In the genomic region with DNA sequence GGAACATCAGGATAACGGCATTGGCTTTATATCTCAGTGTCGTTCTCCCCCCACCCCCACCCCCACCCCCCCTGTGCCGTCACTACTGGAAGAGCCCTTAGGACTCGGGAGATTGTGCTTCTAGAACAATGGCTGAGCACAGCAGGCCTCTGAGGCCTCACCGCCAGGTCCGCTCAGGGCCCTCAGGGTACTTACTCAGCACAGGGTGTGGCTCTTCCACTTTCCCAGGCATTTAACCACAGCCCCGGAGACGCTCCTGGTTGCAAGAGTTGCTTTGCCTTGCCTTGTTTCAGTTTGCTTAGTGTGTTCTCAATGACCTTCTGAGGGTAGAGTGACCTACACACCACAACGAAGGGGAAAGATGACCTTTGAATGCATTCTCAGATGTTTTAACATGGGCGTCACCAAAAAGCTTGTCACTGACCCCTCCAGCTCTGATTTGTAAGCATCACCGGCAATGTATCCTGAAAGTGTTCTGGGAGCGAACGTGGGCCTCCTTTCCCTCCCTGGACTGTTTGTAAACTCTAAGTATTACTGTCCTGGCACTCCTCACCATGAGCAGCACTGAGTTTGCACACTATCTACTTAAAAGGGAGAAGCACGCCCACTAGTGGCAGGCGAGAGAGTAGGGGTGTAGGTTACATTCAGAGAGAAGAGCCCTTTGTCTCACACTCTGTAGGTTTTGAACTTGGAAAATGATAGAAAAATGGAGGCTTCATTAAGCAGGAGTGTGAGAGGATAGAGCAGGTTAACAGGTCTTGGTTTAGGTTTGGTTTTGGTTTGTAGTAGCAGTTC, we compare ENCODE assay signal across 30 mouse cellular contexts. TPM values are rescaled to one million over a fixed set of nuclear protein-coding genes. Genes with fewer than 3 reads are reported as not detected.
DNase-seq lines count a peak whose midpoint lies in the region; ATAC-seq and TF ChIP-seq lines count a peak whose summit lies in the region.
"Had no signal": no experiment of that assay in that cellular context is flagged by ENCODE, and none has a peak within 500 bp of the region (broad histone marks: within the 10 kb centered on the region; RNA-seq: fewer than 3 reads in every experiment).

No protein-coding gene starts in this region.

- H3K4me1 ChIP-seq in intestine, postnatal 0 days (replicated peaks; ENCODE audit: control insufficient read depth, insufficient read depth, low read length), result no peaks in the 10 kb centered on the region
- no peaks in the 10 kb centered on the region for H3K4me1 ChIP-seq in intestine, embryonic 16.5 days (ENCODE audit: control insufficient read depth, insufficient read depth, low read length)
- H3K4me1 ChIP-seq in liver, embryonic 14.5 days (replicated peaks; ENCODE audit: control insufficient read depth in 2 of 2, insufficient read depth in 2 of 2, low read length in 1 of 2), result no peaks in the 10 kb centered on the region
- no peaks in the 10 kb centered on the region for H3K4me1 ChIP-seq in liver, embryonic 12.5 days
- no peaks in the 10 kb centered on the region for H3K4me1 ChIP-seq in ES-Bruce4 (ENCODE audit: control insufficient read depth, insufficient read depth, low read length)
- no peaks in the 10 kb centered on the region for H3K4me1 ChIP-seq in stomach, postnatal 0 days (replicated peaks; ENCODE audit: control insufficient read depth, insufficient read depth)
- H3K4me1 ChIP-seq: embryonic facial prominence, embryonic 15.5 days; forebrain, embryonic 10.5 days; midbrain, embryonic 13.5 days had no signal

- TF ChIP-seq CTCF in intestine, postnatal 0 days (IDR thresholded peaks at IDR 0.05; ENCODE audit: low read depth), result peak; percentile 44
- TF ChIP-seq CTCF in liver, embryonic 14.5 days (IDR thresholded peaks at IDR 0.05; ENCODE audit: low read depth), result 0 out of 2 replicates have a peak, but pooled peaks have one; percentile 5
- TF ChIP-seq CTCF in ES-Bruce4 (IDR thresholded peaks at IDR 0.05; ENCODE audit: low read depth, low read length), result peak; percentile 29
- TF ChIP-seq CTCF in stomach, postnatal 0 days (IDR thresholded peaks at IDR 0.05; ENCODE audit: low read depth), result peak; percentile 49

- no peak for TF ChIP-seq EP300 in liver, embryonic 14.5 days (IDR thresholded peaks at IDR 0.05; ENCODE audit: low read depth)
- peak; percentile 65; the same call in 1 of the 2 replicates for TF ChIP-seq EP300 in ES-Bruce4 (IDR thresholded peaks at IDR 0.05; ENCODE audit: insufficient read depth, low read depth, low read length)
- TF ChIP-seq EP300 in stomach, postnatal 0 days (optimal IDR thresholded peaks at IDR 0.05), result no peak

- no peak overlapping the region for H3K9ac ChIP-seq in intestine, postnatal 0 days (ENCODE audit: low read depth, low read length)
- H3K9ac ChIP-seq in intestine, embryonic 16.5 days (ENCODE audit: low read depth, low read length), result no peak overlapping the region
- H3K9ac ChIP-seq in liver, embryonic 14.5 days (replicated peaks), result no peak overlapping the region
- H3K9ac ChIP-seq in liver, embryonic 12.5 days, result no peak overlapping the region
- no peak overlapping the region for H3K9ac ChIP-seq in ES-Bruce4 (ENCODE audit: low read depth, poor library complexity, severe bottlenecking)
- no peak overlapping the region for H3K9ac ChIP-seq in stomach, postnatal 0 days (ENCODE audit: low read length)
- H3K9ac ChIP-seq: embryonic facial prominence, embryonic 15.5 days; midbrain, embryonic 13.5 days had no signal

- H3K36me3 ChIP-seq in intestine, postnatal 0 days (ENCODE audit: control insufficient read depth, insufficient read depth), result no peaks in the 10 kb centered on the region
- no peaks in the 10 kb centered on the region for H3K36me3 ChIP-seq in intestine, embryonic 16.5 days (ENCODE audit: control insufficient read depth, insufficient read depth, low read length)
- H3K36me3 ChIP-seq in liver, embryonic 14.5 days (replicated peaks; ENCODE audit: control insufficient read depth, insufficient read depth, low read depth), result no peaks in the 10 kb centered on the region
- no peaks in the 10 kb centered on the region for H3K36me3 ChIP-seq in liver, embryonic 12.5 days
- no peaks in the 10 kb centered on the region for H3K36me3 ChIP-seq in ES-Bruce4 (ENCODE audit: control insufficient read depth, insufficient read depth, low read length, poor library complexity, severe bottlenecking)
- H3K36me3 ChIP-seq in stomach, postnatal 0 days (ENCODE audit: control insufficient read depth, insufficient read depth, low read length), result no peaks in the 10 kb centered on the region
- H3K36me3 ChIP-seq: embryonic facial prominence, embryonic 15.5 days; forebrain, embryonic 10.5 days; midbrain, embryonic 13.5 days had no signal

- ATAC-seq in intestine, postnatal 0 days, result no peak
- ATAC-seq in intestine, embryonic 16.5 days, result no peak
- ATAC-seq in liver, embryonic 14.5 days (ENCODE audit: insufficient read depth), result no peak
- ATAC-seq in liver, embryonic 12.5 days, result no peak
- ATAC-seq in stomach, postnatal 0 days (ENCODE audit: low FRiP score, low TSS enrichment), result no peak
- ATAC-seq: CD4-positive, CD25-positive, alpha-beta regulatory T cell, adult 4 months; hindbrain, embryonic 16.5 days; midbrain, embryonic 13.5 days had no signal

- no peak overlapping the region for H3K27ac ChIP-seq in intestine, postnatal 0 days (ENCODE audit: low read depth, low read length)
- H3K27ac ChIP-seq in intestine, embryonic 16.5 days (ENCODE audit: low read length), result no peak overlapping the region
- no peak overlapping the region for H3K27ac ChIP-seq in liver, embryonic 14.5 days
- H3K27ac ChIP-seq in liver, embryonic 12.5 days, result no peak overlapping the region
- H3K27ac ChIP-seq in ES-Bruce4 (ENCODE audit: insufficient read depth, low read length), result 0 out of 2 replicates have a peak overlapping the region, but pooled peaks have one; percentile 12
- no peak overlapping the region for H3K27ac ChIP-seq in stomach, postnatal 0 days (replicated peaks)
- H3K27ac ChIP-seq: embryonic facial prominence, embryonic 15.5 days; forebrain, embryonic 10.5 days; midbrain, embryonic 13.5 days had no signal

- DNase-seq in liver, embryonic 14.5 days (ENCODE audit: low read depth in 3 of 3, low spot score in 3 of 3), result no peak
- no peak for DNase-seq in stomach, postnatal 0 days (ENCODE audit: low spot score)
- no peak for DNase-seq in retina, embryonic 14.5 days (ENCODE audit: low spot score)
- DNase-seq in layer of hippocampus, adult 18-20 months (ENCODE audit: low spot score in 2 of 2), result no peak
- DNase-seq: adrenal gland, postnatal 10 days; cerebellum, adult 11 months; cerebellum, postnatal 14 days; embryo, embryonic 11 days; gastrocnemius, postnatal 10 days; retina, postnatal 1 day; thymus, adult 2 months had no signal

- no peaks in the 10 kb centered on the region for H3K27me3 ChIP-seq in intestine, postnatal 0 days (replicated peaks; ENCODE audit: control insufficient read depth, insufficient read depth, low read length)
- no peaks in the 10 kb centered on the region for H3K27me3 ChIP-seq in intestine, embryonic 16.5 days (replicated peaks; ENCODE audit: control insufficient read depth, insufficient read depth, low read length)
- H3K27me3 ChIP-seq in liver, embryonic 14.5 days (ENCODE audit: control insufficient read depth, insufficient read depth, low read length), result no peaks in the 10 kb centered on the region
- no peaks in the 10 kb centered on the region for H3K27me3 ChIP-seq in liver, embryonic 12.5 days (replicated peaks)
- H3K27me3 ChIP-seq in ES-Bruce4 (ENCODE audit: control insufficient read depth, insufficient read depth, low read length, poor library complexity, severe bottlenecking), result no peaks in the 10 kb centered on the region
- no peaks in the 10 kb centered on the region for H3K27me3 ChIP-seq in stomach, postnatal 0 days (ENCODE audit: control insufficient read depth, insufficient read depth, low read length)
- H3K27me3 ChIP-seq: embryonic facial prominence, embryonic 15.5 days; midbrain, embryonic 13.5 days had no signal

- no peaks in the 10 kb centered on the region for H3K9me3 ChIP-seq in intestine, postnatal 0 days (ENCODE audit: control insufficient read depth)
- no peaks in the 10 kb centered on the region for H3K9me3 ChIP-seq in intestine, embryonic 16.5 days (ENCODE audit: control insufficient read depth, low read length)
- no peaks in the 10 kb centered on the region for H3K9me3 ChIP-seq in liver, embryonic 14.5 days (ENCODE audit: control insufficient read depth, low read length)
- H3K9me3 ChIP-seq in liver, embryonic 12.5 days (replicated peaks), result no peaks in the 10 kb centered on the region
- no peaks in the 10 kb centered on the region for H3K9me3 ChIP-seq in ES-Bruce4 (replicated peaks; ENCODE audit: control insufficient read depth, insufficient read depth, low read length, poor library complexity, severe bottlenecking)
- no peaks in the 10 kb centered on the region for H3K9me3 ChIP-seq in stomach, postnatal 0 days (ENCODE audit: control insufficient read depth, low read length)
- H3K9me3 ChIP-seq: embryonic facial prominence, embryonic 15.5 days; forebrain, embryonic 10.5 days; midbrain, embryonic 13.5 days had no signal

- 73% methylated on average over 15 of the region's 15 CpGs for WGBS in intestine, postnatal 0 days
- 80% methylated on average over 12 of the region's 15 CpGs for WGBS in intestine, embryonic 16.5 days
- 68% methylated on average over 15 of the region's 15 CpGs for WGBS in liver, embryonic 14.5 days (ENCODE audit: insufficient replicate concordance)
- 63% methylated on average over 15 of the region's 15 CpGs for WGBS in liver, embryonic 12.5 days (ENCODE audit: insufficient replicate concordance)
- WGBS in stomach, postnatal 0 days, result 76% methylated on average over 15 of the region's 15 CpGs

- TF ChIP-seq POLR2A in ES-Bruce4 (IDR thresholded peaks at IDR 0.05; ENCODE audit: insufficient read depth, low read length), result no peak

- H3K4me3 ChIP-seq in intestine, postnatal 0 days (ENCODE audit: low read depth, low read length), result no peak overlapping the region
- H3K4me3 ChIP-seq in intestine, embryonic 16.5 days (ENCODE audit: low read length), result no peak overlapping the region
- no peak overlapping the region for H3K4me3 ChIP-seq in liver, embryonic 14.5 days (ENCODE audit: insufficient read depth in 1 of 2, low read depth in 2 of 2, low read length in 2 of 2)
- no peak overlapping the region for H3K4me3 ChIP-seq in liver, embryonic 12.5 days
- H3K4me3 ChIP-seq in ES-Bruce4 (ENCODE audit: low read depth, low read length), result no peak overlapping the region
- H3K4me3 ChIP-seq in stomach, postnatal 0 days (ENCODE audit: low read depth, low read length), result no peak overlapping the region
- H3K4me3 ChIP-seq: embryonic facial prominence, embryonic 15.5 days; forebrain, embryonic 10.5 days; midbrain, embryonic 13.5 days had no signal

- H3K4me2 ChIP-seq in intestine, postnatal 0 days (replicated peaks; ENCODE audit: low read depth), result no peak overlapping the region
- no peak overlapping the region for H3K4me2 ChIP-seq in intestine, embryonic 16.5 days (ENCODE audit: low read depth, low read length)
- H3K4me2 ChIP-seq in liver, embryonic 14.5 days (ENCODE audit: low read depth), result no peak overlapping the region
- no peak overlapping the region for H3K4me2 ChIP-seq in liver, embryonic 12.5 days
- no peak overlapping the region for H3K4me2 ChIP-seq in stomach, postnatal 0 days (replicated peaks; ENCODE audit: low read depth)
- H3K4me2 ChIP-seq: embryonic facial prominence, embryonic 15.5 days; midbrain, embryonic 13.5 days had no signal

RNA-seq across cellular contexts. Expression of gene Rhox5, which starts 2.8 kb away (rescaled TPM):
- polyA plus RNA-seq in intestine, postnatal 0 days (2015; fragmentation: Nextera tagmentation; extraction: Ambion mirVana), result 0.51 and 0.85 TPM in 2 replicates
- polyA plus RNA-seq in intestine, embryonic 16.5 days (2015; fragmentation: Nextera tagmentation; extraction: Ambion mirVana), result 2.2 and 3.3 TPM in 2 replicates
- 0.47 and 1.2 TPM in 2 replicates for polyA plus RNA-seq in liver, embryonic 14.5 days (2012; rRNA removed)
- polyA plus RNA-seq in liver, embryonic 14.5 days (2014; fragmentation: Nextera tagmentation; extraction: Ambion mirVana), result 1.3 TPM in 2 replicates
- 7.3 and 7.5 TPM in 2 replicates for polyA plus RNA-seq in liver, embryonic 12.5 days (2016; fragmentation: Nextera tagmentation; extraction: Ambion mirVana)
- polyA plus RNA-seq in ES-Bruce4 (2011; ENCODE audit: insufficient read depth, insufficient read length, low read depth, missing spikeins), result 162 and 170 TPM in 2 replicates
- polyA plus RNA-seq in stomach, postnatal 0 days (2015; fragmentation: Nextera tagmentation; extraction: Ambion mirVana), result 0.17 and 0.34 TPM in 2 replicates
- total RNA-seq in layer of hippocampus, adult 18-20 months (2021), result not detected
- total RNA-seq: adrenal gland, postnatal 10 days; gastrocnemius, postnatal 10 days; layer of hippocampus, postnatal 25 days; left cerebral cortex, postnatal 14 days; megakaryocyte progenitor cell, adult 5-6 weeks had no signal
- polyA plus RNA-seq: brain, embryonic 14.5 days; CD4-positive, CD25-positive, alpha-beta regulatory T cell, adult 4 months; midbrain, embryonic 13.5 days; small intestine, adult 2 months; thymus, adult 2 months had no signal

RNA-seq across cellular contexts. Expression of gene Rhox6, which starts 19.2 kb away (rescaled TPM):
- not detected in 2 replicates for polyA plus RNA-seq in intestine, postnatal 0 days (2015; fragmentation: Nextera tagmentation; extraction: Ambion mirVana)
- polyA plus RNA-seq in intestine, embryonic 16.5 days (2015; fragmentation: Nextera tagmentation; extraction: Ambion mirVana), result not detected in 2 replicates
- polyA plus RNA-seq in liver, embryonic 14.5 days (2012; rRNA removed), result not detected in 2 replicates
- not detected in 2 replicates for polyA plus RNA-seq in liver, embryonic 14.5 days (2014; fragmentation: Nextera tagmentation; extraction: Ambion mirVana)
- polyA plus RNA-seq in liver, embryonic 12.5 days (2016; fragmentation: Nextera tagmentation; extraction: Ambion mirVana), result not detected in 2 replicates
- polyA plus RNA-seq in ES-Bruce4 (2011; ENCODE audit: insufficient read depth, insufficient read length, low read depth, missing spikeins), result 23.9 and 27.9 TPM in 2 replicates
- polyA plus RNA-seq in stomach, postnatal 0 days (2015; fragmentation: Nextera tagmentation; extraction: Ambion mirVana), result not detected in 2 replicates
- not detected for total RNA-seq in layer of hippocampus, adult 18-20 months (2021)
- total RNA-seq: adrenal gland, postnatal 10 days; gastrocnemius, postnatal 10 days; heart, postnatal 25 days; layer of hippocampus, postnatal 25 days; left cerebral cortex, postnatal 14 days; megakaryocyte progenitor cell, adult 5-6 weeks had no signal
- polyA plus RNA-seq: CD4-positive, CD25-positive, alpha-beta regulatory T cell, adult 4 months; forebrain, embryonic 10.5 days; hindbrain, embryonic 16.5 days; kidney, embryonic 16.5 days; lung, embryonic 16.5 days; midbrain, embryonic 13.5 days; neural tube, embryonic 14.5 days; small intestine, adult 2 months had no signal

RNA-seq across cellular contexts. Expression of gene Rhox7a, which starts 24.0 kb away (rescaled TPM):
- not detected in 2 replicates for polyA plus RNA-seq in intestine, postnatal 0 days (2015; fragmentation: Nextera tagmentation; extraction: Ambion mirVana)
- not detected in 2 replicates for polyA plus RNA-seq in intestine, embryonic 16.5 days (2015; fragmentation: Nextera tagmentation; extraction: Ambion mirVana)
- not detected in 2 replicates for polyA plus RNA-seq in liver, embryonic 14.5 days (2012; rRNA removed)
- not detected in 2 replicates for polyA plus RNA-seq in liver, embryonic 14.5 days (2014; fragmentation: Nextera tagmentation; extraction: Ambion mirVana)
- not detected in 2 replicates for polyA plus RNA-seq in liver, embryonic 12.5 days (2016; fragmentation: Nextera tagmentation; extraction: Ambion mirVana)
- 1.2 TPM in 1 of 2 replicates, not detected in the other for polyA plus RNA-seq in ES-Bruce4 (2011; ENCODE audit: insufficient read depth, insufficient read length, low read depth, missing spikeins)
- not detected in 2 replicates for polyA plus RNA-seq in stomach, postnatal 0 days (2015; fragmentation: Nextera tagmentation; extraction: Ambion mirVana)
- total RNA-seq in layer of hippocampus, adult 18-20 months (2021), result not detected
- total RNA-seq: adrenal gland, postnatal 10 days; gastrocnemius, postnatal 10 days; heart, postnatal 25 days; layer of hippocampus, postnatal 25 days; left cerebral cortex, postnatal 14 days; megakaryocyte progenitor cell, adult 5-6 weeks had no signal
- polyA plus RNA-seq: brain, embryonic 14.5 days; CD4-positive, CD25-positive, alpha-beta regulatory T cell, adult 4 months; embryonic facial prominence, embryonic 15.5 days; forebrain, embryonic 10.5 days; hindbrain, embryonic 16.5 days; kidney, embryonic 16.5 days; limb, embryonic 14.5 days; lung, embryonic 16.5 days; midbrain, embryonic 13.5 days; neural tube, embryonic 14.5 days; small intestine, adult 2 months; thymus, adult 2 months had no signal

Comparison
In these comparisons a context has a peak if more than half of its experiments do, and no peak if none do; other contexts are left out.
1. RNA of gene Rhox5, which starts 2.8 kb away (polyA plus RNA-seq): 162 to 170 TPM in ES-Bruce4; 7.3 to 7.5 TPM in liver, embryonic 12.5 days, 2.2 to 3.3 TPM in intestine, embryonic 16.5 days, 0.47 to 1.3 TPM in liver, embryonic 14.5 days, 0.51 to 0.85 TPM in intestine, postnatal 0 days and 0.17 to 0.34 TPM in stomach, postnatal 0 days; every median in the first group is over 10 times any median in the second.
2. RNA of gene Rhox6, which starts 19.2 kb away (polyA plus RNA-seq): 23.9 to 27.9 TPM in ES-Bruce4; not detected in intestine, embryonic 16.5 days, not detected in intestine, postnatal 0 days, not detected in liver, embryonic 14.5 days, not detected in liver, embryonic 12.5 days and not detected in stomach, postnatal 0 days; every median in the first group is over 10 times any median in the second.
3. Peak in every context shown above with its lines, with median percentiles within 50 percentile points of each other: CTCF ChIP-seq.